Mouse (Mus musculus) monocyte, adult 5-6 weeks (primary cell): Measurements from ENCODE around the gene Maats1. TPM values are rescaled to one million over a fixed set of nuclear protein-coding genes. Genes with fewer than 3 reads are reported as not detected.

Experiments used
- ATAC-seq: fragments of 153-309, 156-312 bp; replicated peaks from 2 replicates; pipeline ENCODE4 v1.8.0; 2017; ENCODE audit warnings: mild to moderate bottlenecking; ENCODE audit not compliant: low TSS enrichment, insufficient number of reproducible peaks, severe bottlenecking, poor library complexity, low FRiP score
- total RNA-seq: library from RNA; stranded (forward); fragments of 200-1000, 200-491, 200-594 nt; gene quantifications from 3 replicates; pipeline ENCODE4 v1.2.3, GENCODE M21; 2017

The Maats1 gene
- total RNA-seq, 1 experiment from 2014 or later: not detected

GRCm38 (mm10) chr16:38271601-38272000, 70.3 kb downstream of the Maats1 start:
- ATAC-seq: no peak

- ATAC-seq: no peak
Measured at GRCm38 (mm10) chr16:38255927-38256326, 86.0 kb downstream of the Maats1 start.

GRCm38 (mm10) chr16:38255107-38255506, 86.8 kb downstream of the Maats1 start:
- ATAC-seq: no peak

- ATAC-seq: no peak
Measured at GRCm38 (mm10) chr16:38254001-38254400, 87.9 kb downstream of the Maats1 start.

- no peak for ATAC-seq
Measured at GRCm38 (mm10) chr16:38250467-38250866, 91.5 kb downstream of the Maats1 start.

- ATAC-seq: no peak
Measured at GRCm38 (mm10) chr16:38248331-38248961, 93.5 kb downstream of the Maats1 start.

Other genes starting within 250 kb of the Maats1 start
- gene Nr1i2, start 47.3 kb downstream of the Maats1 start, total RNA-seq: not detected in 3 replicates
- gene Cox17, start 4.8 kb upstream of the Maats1 start, total RNA-seq: 312 to 519 TPM (median 389 TPM) in 3 replicates
- gene Gm21987, start 4.9 kb upstream of the Maats1 start, total RNA-seq: not detected in 3 replicates
- not detected in 3 replicates for gene Popdc2, start 20.1 kb upstream of the Maats1 start, total RNA-seq
- gene Pla1a, start 91.0 kb upstream of the Maats1 start, total RNA-seq: not detected in 3 replicates
- gene Adprh, start 110.6 kb upstream of the Maats1 start, total RNA-seq: 14.6 to 25.9 TPM (median 16.7 TPM) in 3 replicates
- 5.9 to 10.5 TPM (median 6.7 TPM) in 3 replicates for gene Cd80, start 113.4 kb upstream of the Maats1 start, total RNA-seq
- 11.9 to 26.7 TPM (median 17.7 TPM) in 3 replicates for gene Timmdc1, start 180.5 kb upstream of the Maats1 start, total RNA-seq
- gene Poglut1, start 208.1 kb upstream of the Maats1 start, total RNA-seq: 11.8 to 14.3 TPM (median 12.6 TPM) in 3 replicates
- gene Tmem39a, start 216.6 kb upstream of the Maats1 start, total RNA-seq: 25.3 to 36.8 TPM (median 31.7 TPM) in 3 replicates